Mouse (Mus musculus): ENCODE results near the gene Plscr1. TPM values are rescaled to one million over a fixed set of nuclear protein-coding genes. Genes with fewer than 3 reads are reported as not detected.

Plscr1 gene
- 72.8 and 81.6 TPM in 2 replicates for polyA plus RNA-seq (2012; ENCODE audit: low replicate concordance)

GRCm38 (mm10) chr9:92249447-92249852, at the start of gene Plscr1:
Gene Plscr1, plus strand, starts transcription at chr9:92249750.

DNA sequence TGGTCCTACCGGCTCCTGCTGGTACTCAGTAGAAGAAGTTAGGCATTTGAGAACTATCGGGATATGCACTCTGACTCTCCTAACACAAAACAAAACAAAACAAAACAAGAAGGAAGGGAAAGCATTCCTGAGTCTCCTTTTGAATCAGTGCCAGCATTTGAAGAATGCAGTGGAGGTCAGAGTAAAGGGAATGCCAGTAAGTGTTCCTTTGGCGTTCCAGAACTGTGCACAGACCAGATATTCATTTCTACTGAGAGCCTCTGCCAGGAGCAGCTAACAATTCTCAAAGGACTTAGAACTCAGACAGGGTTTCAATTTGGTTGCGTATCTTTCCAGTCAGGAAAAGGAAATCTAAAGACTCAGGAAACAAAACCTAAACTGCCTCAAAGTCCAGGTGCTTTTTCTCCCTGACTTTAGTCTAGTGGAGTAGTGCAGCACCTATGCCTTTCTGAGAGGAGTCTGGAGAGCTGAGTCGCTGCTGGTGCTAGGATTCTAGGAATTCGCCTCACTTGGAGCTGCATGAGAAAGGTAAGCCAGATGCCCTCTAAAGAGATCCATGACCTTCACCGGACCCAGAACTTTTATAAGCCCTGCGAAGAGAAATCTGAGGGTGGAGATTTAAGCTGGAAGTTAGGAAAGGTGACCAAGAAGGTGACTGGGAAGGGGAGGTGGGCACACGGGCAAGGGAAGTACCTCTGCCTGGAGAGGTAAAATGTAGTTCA, 26.1 kb downstream of the Plscr1 start, which contains the start of gene Plscr2:
Gene Plscr2 (plus strand): TSS at position 117 of the 722 bp plus-strand sequence.

GRCm38 (mm10) chr9:92309077-92309476, 59.5 kb downstream of the Plscr1 start, which contains the start of gene 1700057G04Rik:
Gene 1700057G04Rik, plus strand, starts transcription at chr9:92309377.

Other genes starting within 250 kb of the Plscr1 start
- not detected in 2 replicates for gene Plscr5, start 56.8 kb upstream of the Plscr1 start, polyA plus RNA-seq (2012; ENCODE audit: low replicate concordance)
- gene Plscr2, start 25.9 kb downstream of the Plscr1 start, polyA plus RNA-seq (2012; ENCODE audit: low replicate concordance): 0.09 TPM in 1 of 2 replicates, not detected in the other
- not detected in 2 replicates for gene 1700057G04Rik, start 59.6 kb downstream of the Plscr1 start, polyA plus RNA-seq (2012; ENCODE audit: low replicate concordance)
- 1.8 and 2.5 TPM in 2 replicates for gene Plscr4, start 207.6 kb downstream of the Plscr1 start, polyA plus RNA-seq (2012; ENCODE audit: low replicate concordance)

All from leukemia stem cell, adult 10-12 weeks (primary cell).